Mouse (Mus musculus): ENCODE results near the gene Slc8a2.

GRCm38 (mm10) chr7:16080581-16080980 lies 49.0 kb upstream of the Slc8a2 start:
- no peak for TF ChIP-seq ZNF384 (IDR thresholded peaks at IDR 0.05; ENCODE audit: low read depth, low read length)
- no peak for TF ChIP-seq HCFC1 (IDR thresholded peaks at IDR 0.05; ENCODE audit: borderline replicate concordance, insufficient read depth, low read length)
- TF ChIP-seq ZC3H11A (IDR thresholded peaks at IDR 0.05; ENCODE audit: borderline replicate concordance, low read depth, low read length), result no peak
- TF ChIP-seq CHD2 (IDR thresholded peaks at IDR 0.05; ENCODE audit: low read depth, low read length), result no peak
